Mouse (Mus musculus): ENCODE measurements around the gene Cidec. TPM values are rescaled to one million over a fixed set of nuclear protein-coding genes. Genes with fewer than 3 reads are reported as not detected.

Gene Cidec
- polyA plus RNA-seq, 1 experiment = not detected

- TF ChIP-seq FLI1 (IDR thresholded peaks at IDR 0.05; ENCODE audit: low read length) (no peak), GATA1 (IDR thresholded peaks at IDR 0.05; ENCODE audit: borderline replicate concordance, low read length) (no peak)
- Histone ChIP-seq H3K4me3 (replicated peaks) (peak overlapping the region; percentile 96), H3K9me3 (no peaks in the 10 kb centered on the region), H3K4me1 (peaks cover 51% of the 10 kb centered on the region), H3K27me3 (replicated peaks) (no peaks in the 10 kb centered on the region), H3K36me3 (replicated peaks; ENCODE audit: low read length) (peaks cover 39% of the 10 kb centered on the region)
Measured at GRCm38 (mm10) chr6:113418441-113419198, 16.9 kb downstream of the Cidec start.

- peaks cover 40% of the 10 kb centered on the region for H3K4me1 ChIP-seq
- H3K9me3 ChIP-seq = no peaks in the 10 kb centered on the region
- peaks cover 61% of the 10 kb centered on the region for H3K36me3 ChIP-seq (replicated peaks; ENCODE audit: low read length)
- TF ChIP-seq GATA1 (IDR thresholded peaks at IDR 0.05; ENCODE audit: borderline replicate concordance, low read length) (no peak), FLI1 (IDR thresholded peaks at IDR 0.05; ENCODE audit: low read length) (no peak)
- no peak overlapping the region for H3K4me3 ChIP-seq (replicated peaks)
- no peaks in the 10 kb centered on the region for H3K27me3 ChIP-seq (replicated peaks)
Measured at GRCm38 (mm10) chr6:113416416-113416815, 19.1 kb downstream of the Cidec start.

- Histone ChIP-seq H3K36me3 (replicated peaks; ENCODE audit: low read length) (peaks cover 100% of the 10 kb centered on the region), H3K9me3 (no peaks in the 10 kb centered on the region), H3K27me3 (replicated peaks) (no peaks in the 10 kb centered on the region), H3K4me3 (replicated peaks) (no peak overlapping the region), H3K4me1 (peaks cover 5% of the 10 kb centered on the region; the same call in 1 of the 2 replicates)
- TF ChIP-seq FLI1 (IDR thresholded peaks at IDR 0.05; ENCODE audit: low read length) (no peak), GATA1 (IDR thresholded peaks at IDR 0.05; ENCODE audit: borderline replicate concordance, low read length) (no peak)
Measured at GRCm38 (mm10) chr6:113410001-113410400, 25.6 kb downstream of the Cidec start.

- H3K4me3 ChIP-seq (replicated peaks) = no peak overlapping the region
- H3K27me3 ChIP-seq (replicated peaks) = no peaks in the 10 kb centered on the region
- peaks cover 100% of the 10 kb centered on the region for H3K36me3 ChIP-seq (replicated peaks; ENCODE audit: low read length)
- TF ChIP-seq FLI1 (IDR thresholded peaks at IDR 0.05; ENCODE audit: low read length) = no peak
- TF ChIP-seq GATA1 (IDR thresholded peaks at IDR 0.05; ENCODE audit: borderline replicate concordance, low read length) = no peak
- no peaks in the 10 kb centered on the region for H3K9me3 ChIP-seq
- peaks cover 7% of the 10 kb centered on the region; the same call in 1 of the 2 replicates for H3K4me1 ChIP-seq
Measured at GRCm38 (mm10) chr6:113406683-113407082, 28.9 kb downstream of the Cidec start.

- TF ChIP-seq GATA1 (IDR thresholded peaks at IDR 0.05; ENCODE audit: borderline replicate concordance, low read length) (no peak), FLI1 (IDR thresholded peaks at IDR 0.05; ENCODE audit: low read length) (no peak)
- H3K36me3 ChIP-seq (replicated peaks; ENCODE audit: low read length) = peaks cover 100% of the 10 kb centered on the region
- no peak overlapping the region for H3K4me3 ChIP-seq (replicated peaks)
Measured at GRCm38 (mm10) chr6:113405483-113405882, 30.1 kb downstream of the Cidec start.

GRCm38 (mm10) chr6:113404649-113405448 lies 30.7 kb downstream of the Cidec start:
- H3K4me3 ChIP-seq (replicated peaks) = no peak overlapping the region
- no peaks in the 10 kb centered on the region for H3K9me3 ChIP-seq
- peaks cover 100% of the 10 kb centered on the region for H3K36me3 ChIP-seq (replicated peaks; ENCODE audit: low read length)
- no peaks in the 10 kb centered on the region for H3K27me3 ChIP-seq (replicated peaks)
- TF ChIP-seq FLI1 (IDR thresholded peaks at IDR 0.05; ENCODE audit: low read length) (no peak), GATA1 (IDR thresholded peaks at IDR 0.05; ENCODE audit: borderline replicate concordance, low read length) (no peak)
- peaks cover 18% of the 10 kb centered on the region for H3K4me1 ChIP-seq

More at GRCm38 (mm10) chr6:113405483-113405882, 30.1 kb downstream of the Cidec start:
- no peaks in the 10 kb centered on the region for H3K27me3 ChIP-seq (replicated peaks)
- H3K9me3 ChIP-seq = no peaks in the 10 kb centered on the region
- peaks cover 17% of the 10 kb centered on the region for H3K4me1 ChIP-seq

GRCm38 (mm10) chr6:113402094-113402493 lies 33.5 kb downstream of the Cidec start:
- Histone ChIP-seq H3K27me3 (replicated peaks) (no peaks in the 10 kb centered on the region), H3K4me3 (replicated peaks) (no peak overlapping the region), H3K4me1 (peaks cover 13% of the 10 kb centered on the region), H3K9me3 (no peaks in the 10 kb centered on the region), H3K36me3 (replicated peaks; ENCODE audit: low read length) (peaks cover 100% of the 10 kb centered on the region)
- TF ChIP-seq FLI1 (IDR thresholded peaks at IDR 0.05; ENCODE audit: low read length) (no peak), GATA1 (IDR thresholded peaks at IDR 0.05; ENCODE audit: borderline replicate concordance, low read length) (no peak)

- no peak for TF ChIP-seq GATA1 (IDR thresholded peaks at IDR 0.05; ENCODE audit: borderline replicate concordance, low read length)
- Histone ChIP-seq H3K9me3 (peaks cover 8% of the 10 kb centered on the region; the same call in 1 of the 2 replicates), H3K36me3 (replicated peaks; ENCODE audit: low read length) (peaks cover 98% of the 10 kb centered on the region), H3K4me1 (peaks cover 26% of the 10 kb centered on the region), H3K4me3 (replicated peaks) (no peak overlapping the region), H3K27me3 (replicated peaks) (no peaks in the 10 kb centered on the region)
Measured at GRCm38 (mm10) chr6:113396270-113397030, 39.1 kb downstream of the Cidec start.

GRCm38 (mm10) chr6:113395501-113395900 lies 40.1 kb downstream of the Cidec start:
- peaks cover 17% of the 10 kb centered on the region for H3K4me1 ChIP-seq
- no peaks in the 10 kb centered on the region for H3K27me3 ChIP-seq (replicated peaks)
- peaks cover 98% of the 10 kb centered on the region for H3K36me3 ChIP-seq (replicated peaks; ENCODE audit: low read length)
- H3K4me3 ChIP-seq (replicated peaks) = no peak overlapping the region
- H3K9me3 ChIP-seq = peaks cover 8% of the 10 kb centered on the region; the same call in 1 of the 2 replicates
- TF ChIP-seq FLI1 (IDR thresholded peaks at IDR 0.05; ENCODE audit: low read length) (no peak), GATA1 (IDR thresholded peaks at IDR 0.05; ENCODE audit: borderline replicate concordance, low read length) (no peak)

Measured in megakaryocyte, embryonic 14.5 days (primary cell).